Mouse (Mus musculus): ENCODE measurements around the gene Csnk1e.

Csnk1e gene

GRCm38 (mm10) chr15:79395281-79395680 lies 60.1 kb downstream of the Csnk1e start:
- no peak for DNase-seq (ENCODE audit: low read depth, low spot score)

- DNase-seq (ENCODE audit: low read depth, low spot score) = no peak
Measured at GRCm38 (mm10) chr15:79394842-79395241, 60.5 kb downstream of the Csnk1e start.

GRCm38 (mm10) chr15:79393101-79393500 lies 62.3 kb downstream of the Csnk1e start:
- DNase-seq (ENCODE audit: low read depth, low spot score) = no peak

- DNase-seq (ENCODE audit: low read depth, low spot score) = no peak
Measured at GRCm38 (mm10) chr15:79392527-79392926, 62.8 kb downstream of the Csnk1e start.

GRCm38 (mm10) chr15:79391447-79392093 lies 63.8 kb downstream of the Csnk1e start:
- no peak for DNase-seq (ENCODE audit: low read depth, low spot score)

GRCm38 (mm10) chr15:79390434-79390833 lies 64.9 kb downstream of the Csnk1e start:
- no peak for DNase-seq (ENCODE audit: low read depth, low spot score)

- DNase-seq (ENCODE audit: low read depth, low spot score) = no peak
Measured at GRCm38 (mm10) chr15:79388171-79388570, 67.2 kb downstream of the Csnk1e start.

GRCm38 (mm10) chr15:79387611-79388010 lies 67.8 kb downstream of the Csnk1e start:
- no peak for DNase-seq (ENCODE audit: low read depth, low spot score)

- no peak for DNase-seq (ENCODE audit: low read depth, low spot score)
Measured at GRCm38 (mm10) chr15:79387081-79387480, 68.3 kb downstream of the Csnk1e start.

GRCm38 (mm10) chr15:79381644-79382043 lies 73.7 kb downstream of the Csnk1e start:
- no peak for DNase-seq (ENCODE audit: low read depth, low spot score)

GRCm38 (mm10) chr15:79380468-79381444 lies 74.6 kb downstream of the Csnk1e start:
- peak; percentile 79 for DNase-seq (ENCODE audit: low read depth, low spot score)

- DNase-seq (ENCODE audit: low read depth, low spot score) = no peak
Measured at GRCm38 (mm10) chr15:79379658-79380057, 75.7 kb downstream of the Csnk1e start.

- DNase-seq (ENCODE audit: low read depth, low spot score) = no peak
Measured at GRCm38 (mm10) chr15:79378608-79379007, 76.8 kb downstream of the Csnk1e start.

- no peak for DNase-seq (ENCODE audit: low read depth, low spot score)
Measured at GRCm38 (mm10) chr15:79377681-79378080, 77.7 kb downstream of the Csnk1e start.

- peak; percentile 61 for DNase-seq (ENCODE audit: low read depth, low spot score)
Measured at GRCm38 (mm10) chr15:79374760-79375159, 80.6 kb downstream of the Csnk1e start.

- DNase-seq (ENCODE audit: low read depth, low spot score) = no peak
Measured at GRCm38 (mm10) chr15:79370281-79370843, 85.0 kb downstream of the Csnk1e start.

GRCm38 (mm10) chr15:79369452-79370280 lies 85.7 kb downstream of the Csnk1e start:
- no peak for DNase-seq (ENCODE audit: low read depth, low spot score)

- no peak for DNase-seq (ENCODE audit: low read depth, low spot score)
Measured at GRCm38 (mm10) chr15:79368861-79369440, 86.4 kb downstream of the Csnk1e start.

- DNase-seq (ENCODE audit: low read depth, low spot score) = peak; percentile 56
Measured at GRCm38 (mm10) chr15:79368313-79368811, 87.0 kb downstream of the Csnk1e start.

All from R1 (cell line).